Mouse (Mus musculus) cortical plate, adult 2 months (tissue): ENCODE measurements at regions not wholly inside any gene's neighbourhood (a gene's known extent, or its start where the extent isn't known, plus 50 kb on each side); places are given as distances from the start of the nearest gene placed in this dataset.

Experiments
- H3K27ac ChIP-seq: fragments of 200-500 bp; 2 replicates; pipeline ENCODE4 v1.5.1; 2012; ENCODE audit warnings: low read length, control low read depth, inconsistent platforms; ENCODE audit not compliant: insufficient read depth
- H3K4me1 ChIP-seq: fragments of 200-500 bp; 2 replicates; pipeline ENCODE4 v1.6.1; 2011; ENCODE audit warnings: low read length; ENCODE audit not compliant: control insufficient read depth, insufficient read depth
- H3K4me3 ChIP-seq: fragments of 200-500 bp; 2 replicates; pipeline ENCODE4 v1.5.1; 2011; ENCODE audit warnings: mild to moderate bottlenecking, low read length, control low read depth; ENCODE audit not compliant: insufficient read depth
- CTCF ChIP-seq: fragments of 200-500 bp; IDR thresholded peaks from 2 replicates; pipeline ENCODE4 v1.5.1; 2011; ENCODE audit warnings: mild to moderate bottlenecking, control low read depth, low read length; ENCODE audit not compliant: insufficient read depth; ENCODE audit errors: extremely low read depth
- POLR2A ChIP-seq: fragments of 200-500 bp; IDR thresholded peaks from 2 replicates; pipeline ENCODE4 v1.6.1; 2011; ENCODE audit warnings: mild to moderate bottlenecking, low read length, control low read depth; ENCODE audit not compliant: insufficient read depth; ENCODE audit errors: extremely low read depth

DNA sequence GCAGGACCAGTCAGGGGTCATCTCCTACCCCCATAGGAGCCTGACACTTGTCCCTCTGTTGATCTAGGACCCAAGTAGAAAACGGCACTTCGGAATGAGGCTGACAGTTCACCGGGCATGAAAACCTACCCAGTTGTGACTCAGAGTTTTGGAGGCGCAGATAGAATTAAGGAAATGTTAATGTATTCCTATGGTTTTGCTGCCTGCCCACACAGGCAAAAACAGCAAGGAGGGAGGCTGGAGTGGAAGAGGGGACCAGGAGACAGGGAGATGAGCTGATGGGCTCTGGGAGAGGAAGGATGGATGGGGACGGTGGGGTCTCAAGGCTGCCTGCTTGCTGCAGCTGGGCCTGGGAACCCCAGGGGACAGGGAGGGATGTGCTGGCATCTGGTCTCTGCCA lies 210.1 kb upstream of the Gm4791 start:
- peak overlapping the region; percentile 92 for H3K27ac ChIP-seq
- H3K4me1 ChIP-seq: peaks cover 9% of the 10 kb centered on the region
- no peak overlapping the region for H3K4me3 ChIP-seq
- peak; percentile 75 for TF ChIP-seq POLR2A
- TF ChIP-seq CTCF: no peak

DNA sequence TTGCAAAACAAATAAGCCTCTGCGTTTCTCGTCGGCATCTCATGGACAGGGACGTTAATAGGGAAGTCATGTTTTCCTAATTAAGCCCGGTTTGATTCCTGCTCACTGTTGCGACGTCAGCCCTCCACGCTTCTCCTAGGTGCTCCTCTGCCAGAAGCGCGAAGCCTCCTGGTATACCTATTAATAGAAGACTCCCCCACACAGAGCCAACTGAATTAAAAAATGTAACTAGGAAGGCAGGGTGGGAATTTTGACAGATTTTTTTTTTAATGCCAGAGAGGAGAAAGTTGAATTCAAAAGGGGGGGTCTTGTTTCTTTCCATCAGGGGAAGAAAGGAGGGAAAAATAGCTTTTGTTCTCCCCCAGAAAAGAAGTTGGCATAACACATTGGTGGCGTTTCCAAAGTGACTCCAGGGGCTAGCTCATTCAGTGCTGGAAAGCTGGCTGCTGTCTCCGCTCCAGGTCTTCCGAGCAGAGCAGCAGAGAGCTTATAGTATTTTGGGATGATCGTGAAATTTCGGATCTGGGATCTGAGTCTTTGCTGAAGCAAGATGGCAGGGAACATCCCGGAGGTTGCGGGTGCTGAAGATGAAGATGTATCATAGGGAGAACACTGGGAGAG lies 214.1 kb upstream of the Gm4791 start:
- peaks cover 9% of the 10 kb centered on the region for H3K4me1 ChIP-seq
- peak overlapping the region; percentile 21; the same call in 1 of the 2 replicates for H3K27ac ChIP-seq
- no peak overlapping the region for H3K4me3 ChIP-seq

DNA sequence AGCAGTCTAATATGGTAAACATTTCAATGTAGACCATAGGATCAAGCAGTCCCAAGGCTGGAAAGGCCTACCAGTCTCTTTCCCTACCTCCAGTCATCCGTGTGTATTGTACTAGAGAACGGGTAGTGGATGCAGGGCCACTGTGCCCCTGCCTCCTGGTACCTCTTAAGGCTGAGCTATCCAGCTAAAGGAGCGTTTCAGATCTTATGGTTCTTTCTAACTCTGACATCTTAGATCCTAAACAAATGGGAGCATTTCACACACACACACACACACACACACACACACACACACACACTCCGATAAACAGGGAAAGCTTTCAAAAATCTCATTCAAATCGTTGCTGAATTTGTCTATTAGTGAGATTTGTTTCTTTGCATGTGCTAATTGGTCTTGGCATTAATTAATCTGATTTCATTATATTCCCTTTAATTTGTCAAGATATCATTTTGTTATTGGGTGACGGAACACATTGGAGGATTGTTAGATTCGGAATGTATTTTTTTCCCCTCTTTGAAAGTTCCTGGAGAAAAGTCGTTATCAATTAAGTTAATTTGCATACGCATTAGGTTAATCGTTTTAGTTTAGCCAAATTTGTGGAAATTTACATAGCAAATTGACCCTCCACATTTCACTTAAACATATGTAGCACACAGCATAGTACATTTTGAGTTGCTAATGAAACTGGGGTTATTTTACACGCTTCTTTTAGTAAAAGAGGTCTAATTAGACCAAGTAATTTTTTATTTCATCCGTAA lies 214.8 kb upstream of the Gm4791 start:
- H3K4me1 ChIP-seq: peaks cover 9% of the 10 kb centered on the region
- TF ChIP-seq CTCF (no peak), POLR2A (no peak)

More for the DNA sequence above, 214.1 kb upstream of the Gm4791 start:
- TF ChIP-seq POLR2A (no peak), CTCF (no peak)

DNA sequence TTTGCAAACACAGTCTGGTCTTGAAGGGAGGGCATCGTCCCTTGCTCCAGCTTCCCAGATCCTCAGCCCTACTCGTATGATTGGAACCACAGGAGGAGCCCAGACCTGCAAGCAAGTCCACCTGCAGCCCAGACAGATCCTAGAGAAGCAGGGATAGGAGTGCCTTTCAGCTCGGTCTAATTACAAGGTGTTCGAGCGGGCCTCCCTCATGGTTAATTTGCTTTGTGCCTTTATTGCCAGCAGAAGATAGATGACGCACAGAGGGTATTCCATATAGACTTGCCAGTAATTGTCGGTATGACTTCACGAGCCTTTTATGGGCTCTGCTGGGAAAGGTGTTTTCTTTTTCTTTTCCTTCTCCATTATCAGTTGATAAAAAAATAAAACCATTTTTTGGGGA lies 216.9 kb upstream of the Gm4791 start:
- no peak for TF ChIP-seq POLR2A
- TF ChIP-seq CTCF: no peak
- no peak overlapping the region for H3K27ac ChIP-seq
- no peak overlapping the region for H3K4me3 ChIP-seq
- H3K4me1 ChIP-seq: peaks cover 2% of the 10 kb centered on the region; the same call in 1 of the 2 replicates

More for the DNA sequence above, 214.8 kb upstream of the Gm4791 start:
- Histone ChIP-seq H3K4me3 (no peak overlapping the region), H3K27ac (no peak overlapping the region)

- Histone ChIP-seq H3K4me1 (no peaks in the 10 kb centered on the region), H3K27ac (no peak overlapping the region), H3K4me3 (no peak overlapping the region)
- TF ChIP-seq POLR2A (no peak), CTCF (no peak)
Observed at GRCm38 (mm10) chr9:46778769-46779168, 219.8 kb upstream of the Gm4791 start.

- H3K27ac ChIP-seq: no peak overlapping the region
- no peaks in the 10 kb centered on the region; the same call in 1 of the 2 replicates for H3K4me1 ChIP-seq
- TF ChIP-seq CTCF: no peak
- no peak for TF ChIP-seq POLR2A
- no peak overlapping the region for H3K4me3 ChIP-seq
Observed at GRCm38 (mm10) chr9:46774821-46775220, 223.7 kb upstream of the Gm4791 start.

DNA sequence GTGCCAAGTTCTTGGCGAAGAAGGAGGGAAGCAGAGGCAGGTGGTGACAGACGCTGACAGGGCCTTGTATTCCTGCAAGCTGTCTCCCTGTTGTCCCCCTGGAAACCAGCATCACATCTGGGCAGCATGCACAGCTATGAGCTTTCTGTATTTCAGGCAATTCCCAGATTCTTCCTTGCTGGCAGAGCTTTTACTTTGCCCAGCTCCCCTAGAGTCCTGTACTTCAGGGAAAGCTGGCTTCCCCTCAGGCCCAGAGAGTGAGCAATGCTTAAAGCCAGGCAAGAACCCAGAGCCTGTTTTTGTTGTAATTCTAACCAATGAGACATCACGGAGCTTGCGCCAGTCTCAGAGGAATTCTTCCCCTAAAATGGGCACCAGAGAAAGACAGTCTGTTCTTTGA lies 238.3 kb upstream of the Gm4791 start:
- no peak overlapping the region for H3K4me3 ChIP-seq
- TF ChIP-seq CTCF (no peak), POLR2A (no peak)
- H3K27ac ChIP-seq: no peak overlapping the region
- peaks cover 3% of the 10 kb centered on the region; the same call in 1 of the 2 replicates for H3K4me1 ChIP-seq

DNA sequence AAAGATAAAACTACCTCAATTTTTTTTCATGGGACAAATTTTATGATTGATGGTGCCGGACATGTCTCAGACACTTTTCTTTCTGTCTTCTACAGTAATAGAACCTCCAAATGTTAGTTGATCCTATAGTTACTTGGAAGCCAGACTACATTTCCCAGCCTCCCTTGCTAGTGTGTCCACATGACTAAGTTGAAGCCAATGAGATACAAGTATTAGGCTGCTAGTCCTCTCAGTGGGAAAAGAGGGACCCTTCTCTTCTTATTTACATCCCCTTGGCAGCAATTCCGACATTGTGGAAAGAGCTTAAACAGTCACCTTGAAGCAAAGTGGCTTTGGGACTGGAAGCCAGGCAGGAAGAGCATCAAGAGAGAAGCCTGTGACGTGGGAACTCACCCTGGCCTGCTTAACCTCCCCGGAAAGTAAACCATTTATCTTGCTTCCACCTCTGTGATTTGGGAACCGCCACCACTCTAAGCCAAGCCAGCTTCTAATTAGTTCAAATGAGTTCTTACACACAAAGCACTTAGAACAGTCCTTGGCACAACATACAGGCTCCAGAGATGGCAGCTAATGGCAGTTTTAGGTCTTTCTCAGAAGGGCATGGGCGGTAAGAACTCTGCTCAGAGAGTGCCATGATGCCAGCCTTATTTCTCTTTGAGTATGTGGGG lies 241.4 kb upstream of the Gm4791 start:
- TF ChIP-seq POLR2A: no peak
- no peak for TF ChIP-seq CTCF
- Histone ChIP-seq H3K27ac (no peak overlapping the region), H3K4me1 (peaks cover 3% of the 10 kb centered on the region; the same call in 1 of the 2 replicates), H3K4me3 (no peak overlapping the region)

- Histone ChIP-seq H3K4me3 (no peak overlapping the region), H3K4me1 (peaks cover 5% of the 10 kb centered on the region; the same call in 1 of the 2 replicates), H3K27ac (no peak overlapping the region)
- TF ChIP-seq POLR2A (no peak), CTCF (no peak)
Observed at GRCm38 (mm10) chr9:46751981-46752380, 246.6 kb upstream of the Gm4791 start.

DNA sequence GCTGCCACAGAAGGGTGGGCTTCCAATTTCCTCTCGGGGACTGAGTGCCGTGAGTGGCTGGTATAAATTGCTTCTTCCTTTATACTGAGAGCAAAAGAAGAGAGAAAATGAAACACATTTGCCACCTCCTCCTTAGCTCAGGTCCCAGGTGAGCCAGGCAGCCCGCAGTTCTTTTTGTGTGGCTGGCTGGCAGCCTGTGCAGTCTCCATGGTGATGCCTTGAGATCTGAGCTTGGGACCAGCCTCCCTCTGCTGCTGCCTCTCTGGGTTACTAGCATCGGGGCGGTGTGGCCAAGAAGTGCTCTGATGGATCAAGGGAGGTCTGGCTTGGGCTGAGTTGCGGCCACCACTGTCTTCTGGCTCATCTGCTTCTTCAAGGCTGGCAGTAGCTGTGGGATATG lies 249.1 kb upstream of the Gm4791 start:
- peaks cover 5% of the 10 kb centered on the region for H3K4me1 ChIP-seq
- no peak overlapping the region for H3K4me3 ChIP-seq
- no peak for TF ChIP-seq POLR2A
- TF ChIP-seq CTCF: no peak
- no peak overlapping the region for H3K27ac ChIP-seq
